Mouse (Mus musculus): ENCODE measurements around the gene Shisa8.

The Shisa8 gene

GRCm38 (mm10) chr15:82172648-82173047, 40.0 kb downstream of the Shisa8 start:
- DNase-seq (ENCODE audit: low read depth, low spot score) = no peak

GRCm38 (mm10) chr15:82170437-82171377, 41.9 kb downstream of the Shisa8 start:
- no peak for DNase-seq (ENCODE audit: low read depth, low spot score)

- DNase-seq (ENCODE audit: low read depth, low spot score) = no peak
These were observed 42.9 kb downstream of the Shisa8 start for GRCm38 (mm10) chr15:82169671-82170070.

GRCm38 (mm10) chr15:82167201-82168168, 45.1 kb downstream of the Shisa8 start:
- DNase-seq (ENCODE audit: low read depth, low spot score) = peak; percentile 36

- DNase-seq (ENCODE audit: low read depth, low spot score) = peak; percentile 82
These were observed 46.1 kb downstream of the Shisa8 start for GRCm38 (mm10) chr15:82166240-82167100.

- DNase-seq (ENCODE audit: low read depth, low spot score) = peak; percentile 86
These were observed 47.0 kb downstream of the Shisa8 start for GRCm38 (mm10) chr15:82165332-82166239.

- peak; percentile 19 for DNase-seq (ENCODE audit: low read depth, low spot score)
These were observed 48.1 kb downstream of the Shisa8 start for GRCm38 (mm10) chr15:82164496-82164895.

- DNase-seq (ENCODE audit: low read depth, low spot score) = peak; percentile 43
These were observed 48.6 kb downstream of the Shisa8 start for GRCm38 (mm10) chr15:82164061-82164399.

- DNase-seq (ENCODE audit: low read depth, low spot score) = peak; percentile 35
These were observed 49.1 kb downstream of the Shisa8 start for GRCm38 (mm10) chr15:82163356-82164060.

GRCm38 (mm10) chr15:82161965-82162600, 50.5 kb downstream of the Shisa8 start:
- DNase-seq (ENCODE audit: low read depth, low spot score) = peak; percentile 57

GRCm38 (mm10) chr15:82160731-82161640, 51.6 kb downstream of the Shisa8 start:
- no peak for DNase-seq (ENCODE audit: low read depth, low spot score)

- DNase-seq (ENCODE audit: low read depth, low spot score) = no peak
These were observed 53.1 kb downstream of the Shisa8 start for GRCm38 (mm10) chr15:82159471-82159870.

- no peak for DNase-seq (ENCODE audit: low read depth, low spot score)
These were observed 54.2 kb downstream of the Shisa8 start for GRCm38 (mm10) chr15:82158243-82159035.

- DNase-seq (ENCODE audit: low read depth, low spot score) = no peak
These were observed 55.7 kb downstream of the Shisa8 start for GRCm38 (mm10) chr15:82156902-82157301.

- DNase-seq (ENCODE audit: low read depth, low spot score) = peak; percentile 71
These were observed 56.3 kb downstream of the Shisa8 start for GRCm38 (mm10) chr15:82156298-82156697.

All from CD4-positive helper T cell, adult 2 months (primary cell).